Mouse (Mus musculus): ENCODE data around the gene Col15a1. TPM values are rescaled to one million over a fixed set of nuclear protein-coding genes. Genes with fewer than 3 reads are reported as not detected.

Col15a1 gene
- polyA plus RNA-seq, 1 experiment, result 17.2 TPM

- TF ChIP-seq POLR2A (IDR thresholded peaks at IDR 0.05; ENCODE audit: borderline replicate concordance, extremely low read depth, insufficient read depth, insufficient read length, poor library complexity, severe bottlenecking) (no peak), CTCF (IDR thresholded peaks at IDR 0.05; ENCODE audit: borderline replicate concordance, extremely low read depth, insufficient read depth, insufficient read length) (no peak)
- no peak for DNase-seq (ENCODE audit: low read depth)
Measured at GRCm38 (mm10) chr4:47205846-47206245, 2.1 kb upstream of the Col15a1 start.

GRCm38 (mm10) chr4:47208421-47208991 lies 545 bp downstream of the Col15a1 start:
- TF ChIP-seq POLR2A (IDR thresholded peaks at IDR 0.05; ENCODE audit: borderline replicate concordance, extremely low read depth, insufficient read depth, insufficient read length, poor library complexity, severe bottlenecking), result no peak
- no peak for TF ChIP-seq CTCF (IDR thresholded peaks at IDR 0.05; ENCODE audit: borderline replicate concordance, extremely low read depth, insufficient read depth, insufficient read length)
- DNase-seq (ENCODE audit: low read depth), result peak; percentile 43

DNA sequence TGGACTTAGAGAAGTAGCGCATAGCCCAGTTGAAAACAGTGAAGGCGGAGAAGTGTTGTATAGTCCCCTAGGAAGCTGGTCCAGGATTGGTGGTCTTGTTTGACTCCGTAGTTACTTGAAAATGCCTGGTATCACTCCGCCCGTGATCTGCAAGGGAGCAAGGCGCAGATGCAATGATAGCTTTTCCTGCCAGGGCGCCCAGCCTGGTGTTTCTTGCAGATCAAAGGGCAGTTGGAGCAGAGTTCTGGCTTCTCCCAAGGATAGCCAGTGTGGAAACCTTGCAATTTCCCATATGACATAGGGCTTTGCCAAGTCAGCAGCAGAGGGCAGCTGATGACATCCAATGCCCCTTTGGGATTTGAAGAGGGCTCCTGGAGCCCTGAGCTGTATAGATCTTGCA lies 1.5 kb downstream of the Col15a1 start:
- DNase-seq (ENCODE audit: low read depth), result no peak
- TF ChIP-seq CTCF (IDR thresholded peaks at IDR 0.05; ENCODE audit: borderline replicate concordance, extremely low read depth, insufficient read depth, insufficient read length), result no peak

- TF ChIP-seq POLR2A (IDR thresholded peaks at IDR 0.05; ENCODE audit: borderline replicate concordance, extremely low read depth, insufficient read depth, insufficient read length, poor library complexity, severe bottlenecking) (no peak), CTCF (IDR thresholded peaks at IDR 0.05; ENCODE audit: borderline replicate concordance, extremely low read depth, insufficient read depth, insufficient read length) (no peak)
Measured at GRCm38 (mm10) chr4:47218828-47219227, 10.9 kb downstream of the Col15a1 start.

GRCm38 (mm10) chr4:47219393-47219792 lies 11.4 kb downstream of the Col15a1 start:
- TF ChIP-seq CTCF (IDR thresholded peaks at IDR 0.05; ENCODE audit: borderline replicate concordance, extremely low read depth, insufficient read depth, insufficient read length) (no peak), POLR2A (IDR thresholded peaks at IDR 0.05; ENCODE audit: borderline replicate concordance, extremely low read depth, insufficient read depth, insufficient read length, poor library complexity, severe bottlenecking) (no peak)
- no peak for DNase-seq (ENCODE audit: low read depth)

More at GRCm38 (mm10) chr4:47218828-47219227, 10.9 kb downstream of the Col15a1 start:
- no peak for DNase-seq (ENCODE audit: low read depth)

DNA sequence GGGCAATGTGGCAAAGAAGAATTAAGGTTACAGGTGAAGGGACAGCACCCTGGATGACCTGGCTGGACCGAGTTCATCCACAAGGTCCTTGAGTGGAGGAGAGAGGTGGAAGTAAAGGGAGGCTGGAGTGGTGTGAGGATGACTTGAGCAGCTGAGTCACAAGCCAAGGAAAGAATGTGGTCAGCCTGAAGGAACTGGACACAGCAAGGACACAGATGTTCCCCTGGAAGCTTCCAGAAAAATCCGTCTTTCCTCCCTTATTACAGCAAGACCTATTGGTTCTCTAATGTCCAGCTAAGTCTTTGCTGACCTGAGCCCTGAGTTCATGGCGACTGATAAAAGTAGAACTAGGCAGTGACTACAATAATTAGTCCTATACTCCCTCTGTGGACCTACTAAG lies 12.6 kb downstream of the Col15a1 start:
- TF ChIP-seq CTCF (IDR thresholded peaks at IDR 0.05; ENCODE audit: borderline replicate concordance, extremely low read depth, insufficient read depth, insufficient read length) (no peak), POLR2A (IDR thresholded peaks at IDR 0.05; ENCODE audit: borderline replicate concordance, extremely low read depth, insufficient read depth, insufficient read length, poor library complexity, severe bottlenecking) (no peak)
- no peak for DNase-seq (ENCODE audit: low read depth)

DNA sequence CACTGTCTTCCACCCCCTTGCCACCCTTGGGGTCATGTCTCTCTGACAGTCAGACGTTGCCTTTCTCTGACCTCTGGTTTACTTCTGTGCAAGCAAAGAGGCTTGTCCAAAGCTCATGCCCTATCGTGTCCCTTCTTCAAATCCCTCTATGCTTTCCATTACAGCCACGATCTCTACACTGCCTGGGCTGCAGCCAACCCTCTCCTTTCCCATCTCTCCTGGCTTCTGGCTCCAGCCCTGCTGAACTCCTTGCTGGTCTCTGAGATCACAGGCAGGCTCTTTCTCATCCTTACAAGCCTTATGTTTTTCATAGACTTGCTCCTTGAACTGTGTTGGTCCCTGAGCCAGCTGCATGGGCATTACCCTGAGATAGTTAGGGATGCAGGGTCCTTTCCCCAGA lies 14.2 kb downstream of the Col15a1 start:
- no peak for TF ChIP-seq CTCF (IDR thresholded peaks at IDR 0.05; ENCODE audit: borderline replicate concordance, extremely low read depth, insufficient read depth, insufficient read length)
- TF ChIP-seq POLR2A (IDR thresholded peaks at IDR 0.05; ENCODE audit: borderline replicate concordance, extremely low read depth, insufficient read depth, insufficient read length, poor library complexity, severe bottlenecking), result no peak
- DNase-seq (ENCODE audit: low read depth), result no peak

DNA sequence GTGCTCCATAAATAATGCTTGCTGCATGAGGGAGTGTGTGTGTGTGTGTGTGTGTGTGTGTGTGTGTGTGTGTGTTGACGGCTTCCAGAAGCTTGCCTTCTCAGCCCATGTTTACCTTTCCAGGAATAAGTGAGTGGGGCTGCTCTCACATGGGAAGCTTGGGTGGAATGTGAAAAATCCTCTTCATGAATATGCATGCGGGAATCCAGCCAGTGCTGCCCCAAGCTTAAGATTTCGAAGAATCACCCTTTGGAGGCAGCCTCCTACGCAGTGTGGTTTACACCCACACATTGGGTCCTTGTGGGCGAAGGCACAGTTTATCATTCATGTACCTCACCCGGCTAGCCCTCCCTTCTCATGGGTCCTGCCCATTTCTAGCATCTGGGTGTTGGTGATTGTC lies 18.0 kb downstream of the Col15a1 start:
- DNase-seq (ENCODE audit: low read depth), result peak; percentile 62

DNA sequence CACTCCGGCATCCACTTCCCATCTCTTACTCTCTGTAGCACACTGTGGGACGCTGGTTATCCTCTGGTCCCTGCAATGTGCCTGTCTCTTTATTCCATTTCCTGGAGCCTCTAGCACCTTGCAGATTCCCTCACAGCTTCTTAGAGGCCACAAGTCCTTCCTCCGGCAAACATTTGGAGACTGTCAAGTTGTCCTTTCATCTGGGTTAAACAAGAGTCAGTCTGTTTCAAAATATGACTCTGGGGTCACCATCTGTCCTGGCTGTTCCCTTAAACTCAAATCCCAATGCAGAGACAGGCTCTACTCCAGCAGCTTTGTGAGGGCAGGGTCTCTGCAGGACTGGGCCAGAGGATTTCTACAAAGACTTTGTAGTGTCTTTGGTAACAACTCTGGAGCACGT lies 19.1 kb downstream of the Col15a1 start:
- DNase-seq (ENCODE audit: low read depth), result no peak
- TF ChIP-seq CTCF (IDR thresholded peaks at IDR 0.05; ENCODE audit: borderline replicate concordance, extremely low read depth, insufficient read depth, insufficient read length), result no peak
- no peak for TF ChIP-seq POLR2A (IDR thresholded peaks at IDR 0.05; ENCODE audit: borderline replicate concordance, extremely low read depth, insufficient read depth, insufficient read length, poor library complexity, severe bottlenecking)

More for the DNA sequence above, 18.0 kb downstream of the Col15a1 start:
- TF ChIP-seq POLR2A (IDR thresholded peaks at IDR 0.05; ENCODE audit: borderline replicate concordance, extremely low read depth, insufficient read depth, insufficient read length, poor library complexity, severe bottlenecking) (no peak), CTCF (IDR thresholded peaks at IDR 0.05; ENCODE audit: borderline replicate concordance, extremely low read depth, insufficient read depth, insufficient read length) (no peak)

DNA sequence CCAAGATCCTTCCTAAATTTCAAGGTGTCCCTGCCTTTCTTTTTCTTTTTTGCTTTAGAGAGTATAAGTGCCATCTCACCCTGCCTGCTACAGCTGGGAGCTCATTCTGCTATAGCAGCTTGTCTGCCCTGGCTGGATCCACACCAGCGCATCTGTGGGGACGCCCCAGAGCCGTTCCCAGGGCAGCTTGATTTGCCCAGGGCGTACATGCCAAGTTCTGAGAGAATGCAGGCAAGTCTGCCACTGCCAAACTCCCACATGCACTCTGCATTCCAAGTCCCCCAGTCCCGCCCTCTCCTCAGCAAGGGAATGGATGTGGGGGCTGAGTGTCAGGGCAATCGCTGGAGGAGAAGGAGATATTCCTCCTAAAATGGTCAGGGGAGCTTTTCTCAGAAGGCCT lies 19.8 kb downstream of the Col15a1 start:
- DNase-seq (ENCODE audit: low read depth), result peak; percentile 88
- no peak for TF ChIP-seq POLR2A (IDR thresholded peaks at IDR 0.05; ENCODE audit: borderline replicate concordance, extremely low read depth, insufficient read depth, insufficient read length, poor library complexity, severe bottlenecking)
- TF ChIP-seq CTCF (IDR thresholded peaks at IDR 0.05; ENCODE audit: borderline replicate concordance, extremely low read depth, insufficient read depth, insufficient read length), result no peak

DNA sequence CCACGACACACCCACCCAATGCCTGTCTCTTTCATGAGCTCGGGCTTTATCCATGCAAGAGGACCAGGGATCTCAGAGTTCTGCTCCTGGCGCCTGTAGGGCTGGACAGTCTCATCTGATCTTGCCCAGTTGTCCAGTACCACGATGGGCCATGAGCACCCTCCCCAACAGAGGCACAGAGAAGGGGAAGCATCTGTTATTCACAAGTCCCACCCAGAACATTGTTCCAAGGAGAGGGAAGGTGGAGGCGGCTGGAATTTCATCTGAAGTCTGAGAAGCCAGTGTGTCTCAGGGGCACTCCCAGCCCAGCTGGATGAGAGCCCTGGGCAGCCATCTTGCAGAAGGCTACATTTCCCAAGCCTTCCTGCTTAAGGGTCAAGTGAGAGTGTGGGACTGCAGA lies 21.0 kb downstream of the Col15a1 start:
- TF ChIP-seq CTCF (IDR thresholded peaks at IDR 0.05; ENCODE audit: borderline replicate concordance, extremely low read depth, insufficient read depth, insufficient read length), result no peak
- no peak for TF ChIP-seq POLR2A (IDR thresholded peaks at IDR 0.05; ENCODE audit: borderline replicate concordance, extremely low read depth, insufficient read depth, insufficient read length, poor library complexity, severe bottlenecking)
- no peak for DNase-seq (ENCODE audit: low read depth)

- TF ChIP-seq CTCF (IDR thresholded peaks at IDR 0.05; ENCODE audit: borderline replicate concordance, extremely low read depth, insufficient read depth, insufficient read length) (no peak), POLR2A (IDR thresholded peaks at IDR 0.05; ENCODE audit: borderline replicate concordance, extremely low read depth, insufficient read depth, insufficient read length, poor library complexity, severe bottlenecking) (no peak)
Measured at GRCm38 (mm10) chr4:47230498-47230897, 22.5 kb downstream of the Col15a1 start.

More at GRCm38 (mm10) chr4:47230498-47230897, 22.5 kb downstream of the Col15a1 start:
- no peak for DNase-seq (ENCODE audit: low read depth)
